Mouse (Mus musculus): ENCODE results near the gene Rab3ip.

Rab3ip gene

DNA sequence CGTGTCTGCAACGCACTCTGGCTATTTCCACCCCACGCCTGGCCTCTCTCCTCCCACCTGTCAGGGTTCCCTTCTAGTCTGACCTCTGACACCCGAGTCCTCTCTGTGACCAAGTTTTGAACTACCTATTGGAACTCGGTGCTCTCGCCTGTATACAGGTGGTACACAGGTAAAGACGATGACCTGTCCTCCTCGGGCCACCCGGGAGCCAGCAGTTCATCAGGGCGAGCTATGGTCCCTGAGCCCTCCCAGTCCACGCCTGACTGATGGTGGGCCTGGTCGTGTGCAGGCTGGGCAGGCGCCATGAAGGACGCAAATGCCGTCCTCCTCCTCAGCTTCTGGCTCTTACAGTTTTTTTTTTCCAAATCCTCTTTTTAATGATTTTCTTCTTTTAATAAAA is 29.2 kb downstream of the Rab3ip start:
- no peak for DNase-seq (ENCODE audit: low read depth, low spot score)

DNA sequence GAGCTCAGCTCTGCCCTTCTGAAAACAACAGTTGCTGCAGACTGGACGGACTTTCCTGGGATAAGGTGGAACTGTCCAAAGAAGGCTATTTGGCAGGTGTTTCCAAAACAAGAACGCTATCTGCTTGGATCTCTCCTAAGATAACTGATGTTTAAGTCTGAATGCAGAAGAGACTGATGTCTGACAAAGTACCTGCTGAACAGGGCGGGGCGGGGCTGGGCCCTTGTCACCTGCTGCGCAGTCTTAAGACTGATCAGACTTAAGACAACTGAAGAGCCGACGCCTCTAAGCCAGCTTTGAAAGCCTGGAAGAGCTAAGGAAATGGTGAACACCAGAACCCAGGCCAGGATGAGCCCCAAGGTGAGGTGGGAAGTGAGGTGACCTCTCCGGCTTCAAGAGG is 29.9 kb downstream of the Rab3ip start:
- DNase-seq (ENCODE audit: low read depth, low spot score), result no peak

DNA sequence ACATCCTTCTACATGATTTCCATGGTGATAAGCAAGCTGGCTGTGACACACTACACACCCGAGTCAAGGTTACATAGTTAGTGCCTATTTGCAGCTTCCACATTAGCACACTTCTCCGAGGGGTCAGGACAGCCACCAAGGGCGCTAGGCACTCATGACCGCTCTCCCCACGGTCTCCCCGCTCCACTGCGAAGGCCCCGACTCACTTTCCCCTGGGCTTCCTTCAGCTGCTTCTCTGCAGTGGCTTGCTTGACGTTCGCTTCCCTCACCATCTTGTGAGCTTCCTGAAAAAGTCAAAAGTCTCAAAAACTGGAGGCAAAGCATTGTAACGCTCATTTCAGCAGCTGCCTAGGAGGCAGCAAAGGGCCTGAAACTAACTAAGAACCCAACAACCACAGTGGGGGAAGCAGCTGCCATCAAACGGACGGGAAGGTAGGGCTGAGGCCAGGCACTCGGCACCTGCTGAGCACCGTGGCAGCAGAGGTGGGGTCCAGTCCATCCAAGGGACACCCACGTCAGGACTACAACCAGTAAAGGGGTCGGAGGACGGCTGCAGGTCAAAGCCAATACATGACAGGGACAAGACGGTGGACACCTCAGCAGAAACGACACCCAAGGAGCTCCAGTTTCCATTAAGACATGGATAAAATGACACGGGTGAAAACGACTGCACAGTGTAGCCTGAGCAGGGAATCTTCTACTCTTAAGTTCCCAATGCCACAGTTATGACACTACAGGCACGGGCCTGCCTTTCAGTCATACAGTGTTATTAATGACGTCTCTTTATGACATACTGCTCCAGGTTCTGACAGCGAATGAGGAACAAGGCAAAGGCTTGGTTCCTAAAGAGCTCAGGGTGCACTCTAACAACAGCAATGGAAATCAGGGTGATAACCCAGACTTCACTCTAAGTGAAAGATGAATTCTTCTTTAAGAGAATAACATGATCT is 30.9 kb downstream of the Rab3ip start:
- no peak for DNase-seq (ENCODE audit: low read depth, low spot score)

DNA sequence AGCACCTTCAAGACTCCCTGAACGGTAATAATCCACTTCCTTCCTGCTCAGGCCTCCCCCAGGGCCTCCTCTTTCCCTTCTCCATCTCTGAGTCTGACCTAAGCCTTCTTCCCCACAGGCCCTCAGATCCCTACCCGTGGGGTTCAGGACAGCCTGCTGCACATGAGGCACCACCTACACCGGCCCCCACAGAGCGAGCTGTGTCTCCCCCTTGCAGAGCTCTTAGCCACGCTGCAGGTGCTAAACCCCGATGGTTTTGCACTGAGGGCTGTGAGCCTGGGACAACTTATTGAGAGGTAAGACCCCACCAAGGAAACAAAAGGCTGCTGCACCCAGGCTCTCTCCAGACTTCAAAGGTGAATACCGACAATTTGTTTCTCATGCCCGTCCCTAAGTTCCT is 34.0 kb downstream of the Rab3ip start:
- no peak for DNase-seq (ENCODE audit: low read depth, low spot score)

DNA sequence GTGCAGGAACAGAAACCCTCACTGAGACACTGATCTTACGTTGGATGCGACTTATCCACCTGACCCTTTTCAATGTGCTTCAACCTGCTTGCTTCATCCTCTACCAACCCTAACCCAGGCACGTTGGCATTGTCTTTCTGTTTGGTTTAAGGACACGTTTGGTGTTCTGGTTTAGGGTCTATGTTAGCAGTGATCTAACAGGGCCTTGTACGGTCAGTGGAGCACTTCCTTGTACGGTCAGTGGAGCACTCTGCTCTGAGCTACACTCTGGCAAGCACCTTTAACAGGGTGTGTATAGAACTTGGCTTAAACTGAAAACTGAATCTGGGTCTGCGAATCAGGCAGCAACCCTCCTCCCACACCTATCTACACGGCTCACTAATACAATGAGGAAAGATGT is 35.3 kb downstream of the Rab3ip start:
- no peak for DNase-seq (ENCODE audit: low read depth, low spot score)

DNA sequence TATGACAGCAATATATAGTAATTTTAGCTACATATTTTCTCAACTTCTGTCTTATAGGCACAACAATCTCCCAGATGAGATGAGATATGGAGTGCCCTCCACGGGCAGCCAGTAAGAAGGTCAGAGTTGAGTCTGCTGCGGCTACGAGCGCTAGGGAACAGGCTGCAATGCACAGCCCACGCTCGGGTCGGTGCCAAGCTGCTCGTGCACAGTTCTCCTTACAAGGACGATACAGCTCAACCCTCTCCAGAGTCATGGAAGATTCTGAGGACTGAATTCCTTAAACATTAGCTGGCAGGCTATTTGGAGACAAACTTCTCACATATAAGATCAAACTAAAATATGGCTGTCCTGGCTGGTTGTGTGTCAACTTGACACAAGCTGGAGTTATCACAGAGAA is 36.0 kb downstream of the Rab3ip start:
- DNase-seq (ENCODE audit: low read depth, low spot score), result no peak

DNA sequence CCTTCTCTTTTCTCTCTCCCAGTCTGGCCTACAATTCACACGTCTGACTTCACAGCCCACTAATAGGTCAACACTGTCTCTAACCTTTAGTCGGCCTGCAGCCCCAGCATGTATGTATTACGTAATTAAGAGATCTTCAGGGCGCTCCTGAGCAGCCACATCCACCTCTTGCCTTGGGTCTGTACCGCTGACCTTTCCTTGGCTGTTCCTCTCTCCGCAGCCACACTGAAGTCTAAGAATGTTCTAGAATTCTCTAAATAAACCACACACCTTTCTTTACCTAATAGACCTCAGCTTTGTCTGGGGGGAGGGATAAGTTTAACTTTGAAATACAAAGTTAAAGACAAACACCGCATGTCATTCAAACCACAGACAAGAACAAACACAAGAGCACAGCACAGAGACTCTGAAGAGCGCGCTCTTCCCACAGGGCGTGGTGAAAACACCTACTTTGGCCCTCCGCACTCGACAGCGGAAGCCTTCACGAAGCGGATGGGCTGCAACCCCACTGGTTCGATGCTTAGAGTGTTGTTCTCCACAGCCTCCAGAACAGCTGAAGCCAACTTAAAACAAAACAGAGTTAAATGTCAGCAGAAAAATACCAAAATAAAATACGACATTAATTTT is 36.8 kb downstream of the Rab3ip start:
- no peak for DNase-seq (ENCODE audit: low read depth, low spot score)

DNA sequence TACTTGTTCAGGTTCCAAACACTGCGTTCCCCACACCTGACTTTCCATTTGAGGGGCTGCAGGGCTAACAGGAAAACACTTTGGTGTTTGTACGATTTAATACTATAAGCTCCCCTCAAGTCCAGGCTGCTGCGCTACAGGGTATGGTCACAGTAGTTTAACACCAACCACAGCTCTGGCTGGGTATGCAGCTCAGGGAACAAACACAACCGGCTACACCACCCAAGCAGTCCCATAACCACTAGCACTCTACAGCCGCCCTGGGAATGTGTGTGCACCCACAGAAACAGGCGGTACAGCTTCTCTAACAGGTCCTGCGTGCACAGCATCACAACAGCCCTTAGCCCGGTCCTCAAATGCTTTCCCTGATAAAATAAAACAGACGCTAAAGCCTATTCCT is 37.7 kb downstream of the Rab3ip start:
- no peak for DNase-seq (ENCODE audit: low read depth, low spot score)

DNA sequence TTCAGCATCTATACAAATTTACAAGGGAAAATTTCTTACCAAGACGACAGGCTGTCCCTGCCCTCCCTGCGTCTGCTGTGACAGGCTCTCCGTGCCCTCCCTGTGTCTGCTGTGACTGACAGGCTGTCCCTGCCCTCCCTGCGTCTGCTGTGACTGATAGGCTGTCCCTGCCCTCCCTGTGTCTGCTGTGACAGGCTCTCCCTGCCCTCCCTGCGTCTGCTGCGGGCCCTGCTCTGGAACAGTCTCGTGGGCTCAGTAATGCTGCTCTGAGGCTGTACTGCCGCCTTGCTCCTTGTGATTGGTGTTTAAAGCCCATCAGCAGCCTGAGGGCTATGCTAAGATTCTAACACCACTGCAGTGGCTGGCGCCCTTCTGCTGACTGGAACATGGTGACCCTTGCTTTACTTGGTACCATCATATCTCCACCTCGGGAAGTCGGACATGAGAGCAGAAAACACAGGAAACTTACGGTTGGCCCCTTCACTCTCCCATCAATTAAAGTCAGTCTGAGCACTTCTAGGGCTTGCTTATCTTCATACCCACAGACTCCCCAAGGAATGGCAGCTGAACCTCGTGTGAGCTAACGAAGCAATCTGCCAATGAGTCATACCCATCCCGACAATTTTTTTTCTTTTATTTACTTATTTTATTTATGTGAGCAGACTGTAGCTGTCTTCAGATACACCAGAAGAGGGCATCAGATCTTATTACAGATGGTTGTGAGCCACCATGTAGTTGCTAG is 41.5 kb downstream of the Rab3ip start:
- no peak for DNase-seq (ENCODE audit: low read depth, low spot score)

DNA sequence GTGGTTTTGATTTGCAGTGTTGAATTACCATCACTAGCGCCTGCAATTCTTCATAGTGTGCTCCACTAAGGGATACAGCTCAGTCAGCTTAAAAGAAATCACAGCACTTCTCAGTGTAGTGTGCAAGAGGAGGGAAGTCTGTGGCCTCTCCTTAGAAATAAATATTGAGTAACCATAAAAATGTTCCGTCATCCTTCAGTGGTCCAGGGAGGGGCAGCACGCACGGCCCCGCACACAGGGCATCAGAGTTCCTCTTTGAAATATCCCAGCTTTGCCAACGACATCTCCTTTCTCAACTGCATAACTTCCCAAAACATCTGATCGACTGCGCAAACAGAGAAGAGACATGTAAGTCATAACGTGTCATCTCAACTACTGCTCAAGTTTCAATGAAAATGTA is 43.8 kb downstream of the Rab3ip start:
- DNase-seq (ENCODE audit: low read depth, low spot score), result no peak

DNA sequence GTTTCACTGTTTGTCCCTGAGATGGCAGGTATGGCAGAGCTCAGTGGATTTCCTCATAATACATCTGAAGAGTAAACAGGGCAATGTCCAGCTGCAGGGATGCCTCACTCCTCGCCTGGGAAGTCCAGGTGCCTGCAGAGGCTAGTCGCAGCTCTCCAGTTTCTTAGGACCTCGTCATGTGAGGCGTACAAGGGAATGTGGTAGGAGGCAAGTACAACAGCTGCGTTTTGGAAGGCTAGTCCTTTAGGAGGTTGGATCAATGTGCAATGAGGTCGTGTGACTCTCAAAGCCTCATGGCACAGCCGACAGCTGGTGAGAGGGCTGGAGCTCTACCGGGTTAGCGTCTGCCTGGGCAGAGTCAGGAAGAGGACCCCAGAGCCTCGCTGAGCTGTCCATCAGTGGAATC is 46.1 kb downstream of the Rab3ip start:
- no peak for DNase-seq (ENCODE audit: low read depth, low spot score)

DNA sequence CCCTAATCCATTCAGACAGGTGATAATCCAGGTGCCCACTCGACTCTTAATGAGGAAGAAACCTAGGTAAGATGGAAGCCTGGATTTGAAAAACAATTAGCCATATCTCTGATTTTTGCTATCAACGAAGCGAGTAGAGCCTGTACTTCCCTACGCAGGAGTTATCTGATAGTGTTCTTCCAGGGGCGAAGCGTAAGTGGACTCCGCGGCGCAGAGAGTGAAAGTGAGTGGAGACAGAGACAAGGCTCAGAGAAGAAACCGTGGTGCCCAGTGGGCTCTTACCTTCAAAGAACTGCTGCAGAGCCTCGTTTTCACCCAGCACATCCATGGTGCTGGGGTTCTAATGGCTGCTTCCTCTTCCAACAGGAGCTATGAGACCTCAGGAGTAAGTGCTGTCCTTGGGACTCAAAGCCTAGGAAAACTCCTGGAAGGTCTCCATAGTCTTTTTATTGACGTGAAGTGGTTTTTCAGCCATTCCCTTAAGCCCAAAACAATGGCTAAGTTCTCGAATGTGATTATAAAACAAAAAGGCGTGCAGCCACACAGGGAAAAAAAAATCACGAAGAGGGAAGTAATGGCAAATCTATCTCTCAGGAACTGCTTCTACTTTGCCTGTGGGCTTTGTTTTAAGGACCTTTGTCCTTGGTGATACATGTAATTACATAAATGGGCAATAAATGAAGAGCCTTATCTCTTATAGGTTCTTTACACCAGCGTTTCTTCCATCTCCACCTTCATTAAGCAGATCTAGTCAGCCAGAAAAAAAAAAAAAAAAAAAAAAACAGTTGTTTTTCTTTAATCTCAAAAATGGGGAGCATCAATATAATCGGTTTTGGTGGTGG is 54.0 kb downstream of the Rab3ip start, which contains the start of gene Myrfl:
Gene Myrfl (minus strand): TSS at position 584 of the 842 bp plus-strand sequence.
- DNase-seq (ENCODE audit: low read depth, low spot score), result no peak

DNA sequence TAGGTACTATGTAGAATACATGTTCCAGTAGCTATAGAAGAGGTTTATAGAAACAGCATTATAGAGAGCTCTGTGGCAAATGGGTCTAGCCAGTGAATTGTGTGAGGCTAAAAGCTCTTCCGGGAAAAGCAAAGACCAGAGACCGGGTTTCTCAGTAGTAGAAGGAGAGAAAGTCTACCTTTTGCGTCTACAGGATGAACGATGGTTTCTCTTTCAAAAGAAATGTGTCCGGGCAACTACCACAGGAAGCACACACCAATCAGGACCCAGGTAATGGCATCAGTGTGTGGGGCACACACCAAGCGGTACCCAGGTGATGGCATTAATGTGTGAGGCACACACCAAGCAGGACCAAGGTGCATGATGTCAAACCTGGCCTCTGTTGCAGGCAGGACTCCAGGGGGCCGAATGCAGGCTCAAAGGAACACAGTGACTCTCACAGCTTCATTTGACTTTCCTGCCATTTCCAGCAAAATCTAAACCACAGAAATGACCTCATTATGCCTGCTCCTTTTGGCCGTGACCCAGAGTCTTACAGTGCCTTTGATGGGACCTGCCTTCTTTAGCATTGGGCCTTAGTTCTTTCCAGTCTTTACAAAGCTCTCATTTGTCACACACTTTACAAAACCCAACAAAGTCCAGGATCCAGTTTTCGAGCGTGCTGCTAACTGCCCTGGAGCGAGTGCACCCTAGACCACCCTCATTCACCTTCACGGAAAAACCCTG is 55.3 kb downstream of the Rab3ip start:
- no peak for DNase-seq (ENCODE audit: low read depth, low spot score)

DNA sequence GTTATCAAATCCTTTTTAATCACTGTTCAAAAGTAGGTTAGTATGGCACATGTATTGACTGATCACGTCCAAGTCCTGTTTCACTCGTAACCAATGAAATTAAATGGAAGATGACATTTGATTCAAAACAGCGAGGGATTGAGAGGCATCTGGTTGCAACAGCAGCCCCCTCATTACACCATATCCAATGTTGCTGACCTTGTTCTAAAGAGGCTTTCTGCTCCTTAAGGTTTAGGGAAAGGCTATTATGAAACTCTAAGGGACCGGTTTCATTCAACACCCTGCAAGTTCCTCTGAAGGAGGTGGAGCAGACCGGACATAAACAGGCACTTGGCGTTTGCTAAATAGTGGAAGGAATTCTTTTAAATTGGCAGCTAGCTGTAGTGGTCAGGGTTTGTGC is 56.0 kb downstream of the Rab3ip start:
- no peak for DNase-seq (ENCODE audit: low read depth, low spot score)

DNA sequence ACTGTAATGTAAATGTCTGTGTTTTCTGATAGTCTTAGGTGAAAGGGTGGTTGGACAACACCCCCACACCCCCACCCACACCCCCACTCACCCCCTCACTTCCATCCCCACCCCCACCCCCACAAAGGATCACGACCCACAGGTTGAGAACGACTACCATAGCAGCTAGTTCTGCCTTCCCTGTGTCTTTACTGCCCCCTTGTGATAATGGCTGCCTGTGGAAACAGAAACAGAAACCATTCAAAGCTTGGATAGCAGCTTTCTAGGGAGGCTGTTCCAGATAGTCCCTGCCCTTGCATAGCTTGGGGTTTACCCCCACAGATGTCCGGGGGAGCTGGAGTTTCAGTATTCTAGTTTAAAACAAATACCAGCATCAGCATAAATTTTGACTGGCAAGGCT is 56.8 kb downstream of the Rab3ip start:
- peak; percentile 32 for DNase-seq (ENCODE audit: low read depth, low spot score)

DNA sequence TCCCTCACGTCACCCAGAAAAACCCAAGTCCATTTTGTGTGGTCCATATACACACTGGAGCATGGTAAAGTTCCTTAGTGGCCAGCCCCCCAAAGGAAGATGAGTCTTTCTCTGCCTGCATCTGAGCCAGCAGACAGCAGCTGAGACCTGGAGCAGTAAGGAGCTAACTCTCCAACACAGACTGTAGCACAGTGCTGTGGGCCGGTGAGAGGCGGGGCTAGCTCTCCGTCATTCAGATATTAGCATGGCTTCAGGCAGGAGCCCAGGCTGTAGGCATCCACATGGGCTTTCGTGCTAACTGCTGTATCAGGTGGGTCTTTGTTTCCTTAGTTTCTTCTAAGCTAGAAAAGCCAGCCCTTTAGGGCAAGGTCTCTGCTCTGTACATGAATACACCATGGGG is 60.0 kb downstream of the Rab3ip start:
- DNase-seq (ENCODE audit: low read depth, low spot score), result no peak

DNA sequence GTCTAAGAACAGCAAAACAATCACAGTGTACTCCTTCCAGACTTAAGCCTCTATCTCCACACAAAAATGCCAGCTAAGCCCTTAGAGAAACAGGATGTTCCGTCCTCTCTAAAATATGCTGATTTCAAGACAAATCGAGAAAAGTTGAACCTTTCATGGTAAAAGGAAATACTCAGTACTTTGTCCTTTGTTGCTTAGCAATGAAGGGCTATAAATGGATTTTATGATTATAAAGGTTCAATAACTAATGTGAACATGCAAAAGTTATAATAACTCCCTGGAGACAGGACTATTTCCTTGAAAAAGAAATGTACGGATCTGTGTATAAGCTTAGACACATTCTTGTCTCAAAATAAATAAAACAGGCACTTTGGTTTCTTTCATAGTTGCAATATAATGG is 66.0 kb downstream of the Rab3ip start:
- no peak for DNase-seq (ENCODE audit: low read depth, low spot score)

DNA sequence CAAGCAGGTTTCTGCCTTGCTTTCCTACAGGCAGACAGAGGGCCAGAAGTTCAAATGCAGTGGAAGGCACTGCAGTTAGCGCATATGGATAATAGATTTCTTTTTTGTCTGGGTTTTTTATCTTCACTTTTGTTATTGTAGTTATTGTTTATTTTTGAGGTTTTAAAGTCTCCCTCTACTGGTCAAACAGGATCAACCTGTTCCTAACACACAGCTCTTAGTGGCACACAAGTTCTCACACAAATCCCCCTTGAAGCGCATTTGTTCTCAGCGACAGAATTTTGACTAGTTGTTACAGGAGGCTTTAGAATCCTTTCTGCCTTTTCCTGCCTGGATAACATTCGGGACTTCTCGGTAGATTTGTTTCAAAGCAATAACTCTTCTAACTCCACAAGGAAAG is 67.0 kb downstream of the Rab3ip start:
- no peak for DNase-seq (ENCODE audit: low read depth, low spot score)

DNA sequence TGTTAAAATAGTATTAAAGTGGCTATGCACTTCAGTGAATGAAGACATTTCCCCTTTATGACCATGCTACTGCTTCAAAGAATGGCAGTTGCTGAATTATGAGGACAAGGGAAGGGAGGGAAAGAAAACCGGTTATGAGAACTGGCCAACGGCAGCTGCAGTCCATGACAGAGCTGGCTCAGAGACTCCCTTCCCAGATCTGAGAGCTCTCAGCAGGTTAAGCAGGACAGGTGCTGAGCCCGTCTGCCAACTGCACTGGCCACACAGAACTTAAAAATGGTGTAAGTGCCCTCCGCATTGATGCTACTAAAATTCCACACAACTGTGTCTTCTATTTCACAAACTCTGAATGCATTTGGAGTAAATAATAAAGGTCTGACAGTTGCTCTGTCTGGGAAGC is 73.1 kb downstream of the Rab3ip start:
- no peak for DNase-seq (ENCODE audit: low read depth, low spot score)

DNA sequence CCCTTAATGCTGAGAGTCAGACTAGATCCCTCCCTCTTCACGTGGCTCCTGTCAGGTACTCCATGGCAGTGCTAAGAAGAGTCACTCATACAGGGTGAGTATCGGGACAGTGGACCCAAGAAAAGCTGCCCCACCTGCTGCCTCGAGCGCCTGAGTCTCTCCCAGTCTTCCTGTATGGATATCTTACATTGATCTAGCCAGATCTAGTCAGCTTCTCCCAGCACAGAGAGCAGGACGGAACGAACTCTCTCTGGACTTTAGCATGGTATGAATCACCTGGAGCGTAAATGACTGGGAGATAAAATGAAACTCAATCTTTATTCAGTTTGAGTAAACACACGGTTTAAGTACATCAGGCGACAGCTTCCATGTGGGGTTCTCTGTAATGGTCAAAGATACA is 76.1 kb downstream of the Rab3ip start:
- no peak for DNase-seq (ENCODE audit: low read depth, low spot score)

DNA sequence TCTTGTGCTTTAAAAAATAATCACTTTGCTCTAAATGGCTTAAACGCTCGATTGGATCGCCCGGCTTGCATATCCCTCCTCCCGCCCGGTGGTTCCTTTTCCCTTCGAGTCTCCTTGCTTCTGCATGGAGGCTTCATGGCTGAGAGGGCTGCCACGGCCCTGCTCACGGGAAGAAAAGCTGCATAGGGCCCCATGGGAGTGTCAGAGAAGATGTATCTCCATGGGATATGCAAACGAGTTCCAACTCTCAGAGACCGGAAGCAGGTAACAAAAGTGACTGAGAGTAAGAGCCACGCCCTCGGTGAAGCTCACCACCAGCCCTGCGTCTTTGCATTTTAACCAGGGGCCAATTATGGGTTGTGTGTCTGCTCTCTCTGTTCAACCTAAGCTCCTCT is 78.6 kb downstream of the Rab3ip start:
- no peak for DNase-seq (ENCODE audit: low read depth, low spot score)

All from retina, postnatal 7 days (tissue).